Mouse (Mus musculus) limb, embryonic 13.5 days (tissue): ENCODE measurements at regions not wholly inside any gene's neighbourhood (a gene's known extent, or its start where the extent isn't known, plus 50 kb on each side); places are given as distances from the start of the nearest gene placed in this dataset.

Experiments
- ATAC-seq: fragments of 200-750 bp; cut with Nextera tagmentation; 2 replicates; pipeline ENCODE4 v1.8.0; 2017; ENCODE audit warnings: low read depth, moderate number of reproducible peaks, moderate TSS enrichment; ENCODE audit not compliant: low FRiP score
- H3K27ac ChIP-seq: fragments of 300-500 bp; sonication (generic); 2 replicates; pipeline ENCODE4 v1.5.1; 2015; ENCODE audit warnings: inconsistent platforms, mild to moderate bottlenecking, moderate library complexity
- H3K27me3 ChIP-seq: fragments of 300-500 bp; sonication (generic); 2 replicates; pipeline ENCODE4 v1.6.1; 2015; ENCODE audit warnings: mild to moderate bottlenecking, inconsistent platforms
- H3K36me3 ChIP-seq: fragments of 300-500 bp; sonication (generic); 2 replicates; pipeline ENCODE4 v1.6.1; 2015; ENCODE audit warnings: inconsistent platforms, mild to moderate bottlenecking, moderate library complexity
- H3K4me1 ChIP-seq: fragments of 300-500 bp; sonication (generic); 2 replicates; pipeline ENCODE4 v1.6.1; 2015; ENCODE audit warnings: inconsistent platforms
- H3K4me2 ChIP-seq: fragments of 300-500 bp; sonication (generic); replicated peaks from 2 replicates; pipeline ENCODE4 v1.6.1; 2015; ENCODE audit warnings: inconsistent platforms, mild to moderate bottlenecking, moderate library complexity
- H3K4me3 ChIP-seq: fragments of 300-500 bp; sonication (generic); 2 replicates; pipeline ENCODE4 v1.5.1; 2015; ENCODE audit warnings: moderate library complexity, mild to moderate bottlenecking, inconsistent platforms
- H3K9ac ChIP-seq: fragments of 300-500 bp; sonication (generic); 2 replicates; pipeline ENCODE4 v1.6.1; 2015; ENCODE audit warnings: mild to moderate bottlenecking, inconsistent platforms
- H3K9me3 ChIP-seq: fragments of 300-500 bp; sonication (generic); 2 replicates; pipeline ENCODE4 v1.6.1; 2016; ENCODE audit warnings: inconsistent platforms
- WGBS: fragments of 180-500 bp; shearing (Covaris S2); methylation state at CpG from one replicate; pipeline ENCODE4 v1.1.7; 2015; 5-methylcytosine and 5-hydroxymethylcytosine counted together

- no peaks in the 10 kb centered on the region for H3K27me3 ChIP-seq
- WGBS: 86% methylated on average over 6 of the region's 6 CpGs
- H3K9ac ChIP-seq: no peak overlapping the region
- ATAC-seq: no peak
- H3K27ac ChIP-seq: no peak overlapping the region
- H3K4me1 ChIP-seq: no peaks in the 10 kb centered on the region
- no peak overlapping the region for H3K4me3 ChIP-seq
- H3K4me2 ChIP-seq: no peak overlapping the region
- no peaks in the 10 kb centered on the region for H3K36me3 ChIP-seq
- no peaks in the 10 kb centered on the region for H3K9me3 ChIP-seq
Observed at GRCm38 (mm10) chr14:105621124-105621523, 275.5 kb downstream of the Spry2 start.

GRCm38 (mm10) chr14:105619449-105619848 lies 277.2 kb downstream of the Spry2 start:
- 68% methylated on average over 8 of the region's 8 CpGs for WGBS
- ATAC-seq: no peak
- H3K27me3 ChIP-seq: no peaks in the 10 kb centered on the region
- H3K4me2 ChIP-seq: no peak overlapping the region
- H3K27ac ChIP-seq: no peak overlapping the region
- H3K4me3 ChIP-seq: no peak overlapping the region
- no peak overlapping the region for H3K9ac ChIP-seq
- no peaks in the 10 kb centered on the region for H3K4me1 ChIP-seq
- no peaks in the 10 kb centered on the region for H3K36me3 ChIP-seq
- no peaks in the 10 kb centered on the region for H3K9me3 ChIP-seq

GRCm38 (mm10) chr14:105615766-105616165 lies 280.9 kb downstream of the Spry2 start:
- 63% methylated on average over 3 of the region's 3 CpGs for WGBS

DNA sequence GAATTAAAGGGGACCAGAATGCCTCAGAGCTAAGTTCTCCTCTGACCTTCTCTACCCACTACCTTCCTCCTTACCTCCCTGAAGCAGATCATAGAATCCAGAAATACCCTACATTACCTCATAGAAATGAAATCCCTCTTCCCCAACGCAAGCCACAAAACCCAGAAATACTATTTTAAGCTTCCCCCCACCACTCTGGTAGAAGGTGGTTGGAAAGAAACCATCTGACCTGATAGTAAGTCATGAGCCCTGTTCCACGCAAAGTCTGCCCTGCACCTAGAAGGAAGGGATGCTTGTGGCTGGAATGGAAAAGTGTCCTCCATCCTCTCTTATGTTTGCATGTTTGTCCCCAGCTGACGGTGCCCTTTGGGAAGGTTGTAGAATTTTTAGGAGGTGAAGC lies 283.8 kb downstream of the Spry2 start:
- H3K4me2 ChIP-seq: no peak overlapping the region
- WGBS: 84% methylated on average over 3 of the region's 3 CpGs
- H3K9ac ChIP-seq: no peak overlapping the region
- no peaks in the 10 kb centered on the region for H3K9me3 ChIP-seq
- H3K4me3 ChIP-seq: no peak overlapping the region
- H3K27me3 ChIP-seq: no peaks in the 10 kb centered on the region
- no peak overlapping the region for H3K27ac ChIP-seq
- no peak for ATAC-seq
- no peaks in the 10 kb centered on the region for H3K36me3 ChIP-seq
- H3K4me1 ChIP-seq: no peaks in the 10 kb centered on the region

More at GRCm38 (mm10) chr14:105615766-105616165, 280.9 kb downstream of the Spry2 start:
- H3K36me3 ChIP-seq: no peaks in the 10 kb centered on the region
- no peaks in the 10 kb centered on the region for H3K9me3 ChIP-seq
- no peaks in the 10 kb centered on the region for H3K27me3 ChIP-seq
- H3K4me1 ChIP-seq: no peaks in the 10 kb centered on the region
- H3K27ac ChIP-seq: no peak overlapping the region
- H3K4me3 ChIP-seq: no peak overlapping the region
- H3K9ac ChIP-seq: no peak overlapping the region
- H3K4me2 ChIP-seq: no peak overlapping the region
- ATAC-seq: no peak

- Histone ChIP-seq H3K4me1 (no peaks in the 10 kb centered on the region), H3K27ac (no peak overlapping the region), H3K27me3 (no peaks in the 10 kb centered on the region), H3K9me3 (no peaks in the 10 kb centered on the region), H3K4me3 (no peak overlapping the region), H3K9ac (no peak overlapping the region), H3K36me3 (no peaks in the 10 kb centered on the region), H3K4me2 (no peak overlapping the region)
- WGBS: 68% methylated on average over 4 of the region's 4 CpGs
- ATAC-seq: no peak
Observed at GRCm38 (mm10) chr14:105608804-105609203, 287.8 kb downstream of the Spry2 start.

- Histone ChIP-seq H3K9me3 (no peaks in the 10 kb centered on the region), H3K4me3 (no peak overlapping the region), H3K27me3 (no peaks in the 10 kb centered on the region), H3K4me2 (no peak overlapping the region), H3K36me3 (no peaks in the 10 kb centered on the region), H3K9ac (no peak overlapping the region), H3K27ac (no peak overlapping the region), H3K4me1 (peaks cover 6% of the 10 kb centered on the region; the same call in 1 of the 2 replicates)
- ATAC-seq: no peak
- WGBS: 76% methylated on average over 3 of the region's 3 CpGs
Observed at GRCm38 (mm10) chr14:105606551-105606950, 290.1 kb downstream of the Spry2 start.

- Histone ChIP-seq H3K36me3 (no peaks in the 10 kb centered on the region), H3K9me3 (no peaks in the 10 kb centered on the region), H3K27ac (no peak overlapping the region), H3K27me3 (no peaks in the 10 kb centered on the region), H3K4me2 (no peak overlapping the region), H3K4me3 (no peak overlapping the region), H3K4me1 (peaks cover 10% of the 10 kb centered on the region), H3K9ac (no peak overlapping the region)
- 94% methylated on average over 6 of the region's 6 CpGs for WGBS
- no peak for ATAC-seq
Observed at GRCm38 (mm10) chr14:105604451-105604850, 292.2 kb downstream of the Spry2 start.

- Histone ChIP-seq H3K9ac (no peak overlapping the region), H3K27ac (no peak overlapping the region), H3K27me3 (no peaks in the 10 kb centered on the region), H3K4me2 (no peak overlapping the region), H3K36me3 (no peaks in the 10 kb centered on the region), H3K4me3 (no peak overlapping the region), H3K4me1 (peaks cover 20% of the 10 kb centered on the region), H3K9me3 (no peaks in the 10 kb centered on the region)
- WGBS: 58% methylated on average over 6 of the region's 6 CpGs
- no peak for ATAC-seq
Observed at GRCm38 (mm10) chr14:105603047-105603461, 293.6 kb downstream of the Spry2 start.

GRCm38 (mm10) chr14:105599550-105600453 lies 296.8 kb downstream of the Spry2 start:
- WGBS: 86% methylated on average over 24 of the region's 24 CpGs
- Histone ChIP-seq H3K9ac (no peak overlapping the region), H3K4me3 (no peak overlapping the region), H3K27me3 (no peaks in the 10 kb centered on the region), H3K4me2 (no peak overlapping the region), H3K27ac (no peak overlapping the region), H3K9me3 (no peaks in the 10 kb centered on the region), H3K36me3 (no peaks in the 10 kb centered on the region), H3K4me1 (peaks cover 20% of the 10 kb centered on the region)
- ATAC-seq: no peak

DNA sequence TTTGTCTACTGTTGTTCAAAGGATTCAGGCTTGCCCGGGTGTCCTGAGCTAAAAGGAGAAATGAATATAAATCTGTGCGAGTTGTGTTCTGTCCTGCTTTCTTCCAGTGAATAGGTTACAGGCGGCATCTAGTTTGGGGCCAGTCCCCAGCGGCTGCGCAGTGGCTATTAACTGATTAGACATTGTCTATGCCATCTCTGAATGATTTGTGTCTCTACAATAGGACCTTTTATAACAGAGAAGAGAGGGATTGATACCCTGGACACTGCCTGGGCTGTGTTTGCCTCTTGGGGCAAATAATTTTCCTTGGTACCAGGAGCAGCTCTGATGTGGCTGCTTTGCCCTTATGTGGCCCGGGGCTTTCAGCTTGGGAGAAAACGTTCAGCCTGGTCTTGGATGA lies 306.9 kb downstream of the Spry2 start:
- H3K9me3 ChIP-seq: no peaks in the 10 kb centered on the region
- H3K27ac ChIP-seq: peak overlapping the region; percentile 64; the same call in 1 of the 2 replicates
- no peak for ATAC-seq
- H3K4me1 ChIP-seq: peaks cover 48% of the 10 kb centered on the region
- no peaks in the 10 kb centered on the region for H3K27me3 ChIP-seq
- no peaks in the 10 kb centered on the region for H3K36me3 ChIP-seq
- peak overlapping the region; percentile 25 for H3K4me2 ChIP-seq
- no peak overlapping the region for H3K9ac ChIP-seq
- WGBS: 79% methylated on average over 7 of the region's 7 CpGs
- no peak overlapping the region for H3K4me3 ChIP-seq

GRCm38 (mm10) chr14:105589261-105589660 lies 307.4 kb downstream of the Spry2 start:
- H3K27ac ChIP-seq: peak overlapping the region; percentile 64; the same call in 1 of the 2 replicates
- H3K36me3 ChIP-seq: no peaks in the 10 kb centered on the region
- no peak overlapping the region for H3K4me3 ChIP-seq
- peaks cover 51% of the 10 kb centered on the region for H3K4me1 ChIP-seq
- ATAC-seq: no peak
- peak overlapping the region; percentile 25 for H3K4me2 ChIP-seq
- H3K9ac ChIP-seq: no peak overlapping the region
- WGBS: 66% methylated on average over 20 of the region's 20 CpGs
- H3K27me3 ChIP-seq: no peaks in the 10 kb centered on the region
- no peaks in the 10 kb centered on the region for H3K9me3 ChIP-seq

DNA sequence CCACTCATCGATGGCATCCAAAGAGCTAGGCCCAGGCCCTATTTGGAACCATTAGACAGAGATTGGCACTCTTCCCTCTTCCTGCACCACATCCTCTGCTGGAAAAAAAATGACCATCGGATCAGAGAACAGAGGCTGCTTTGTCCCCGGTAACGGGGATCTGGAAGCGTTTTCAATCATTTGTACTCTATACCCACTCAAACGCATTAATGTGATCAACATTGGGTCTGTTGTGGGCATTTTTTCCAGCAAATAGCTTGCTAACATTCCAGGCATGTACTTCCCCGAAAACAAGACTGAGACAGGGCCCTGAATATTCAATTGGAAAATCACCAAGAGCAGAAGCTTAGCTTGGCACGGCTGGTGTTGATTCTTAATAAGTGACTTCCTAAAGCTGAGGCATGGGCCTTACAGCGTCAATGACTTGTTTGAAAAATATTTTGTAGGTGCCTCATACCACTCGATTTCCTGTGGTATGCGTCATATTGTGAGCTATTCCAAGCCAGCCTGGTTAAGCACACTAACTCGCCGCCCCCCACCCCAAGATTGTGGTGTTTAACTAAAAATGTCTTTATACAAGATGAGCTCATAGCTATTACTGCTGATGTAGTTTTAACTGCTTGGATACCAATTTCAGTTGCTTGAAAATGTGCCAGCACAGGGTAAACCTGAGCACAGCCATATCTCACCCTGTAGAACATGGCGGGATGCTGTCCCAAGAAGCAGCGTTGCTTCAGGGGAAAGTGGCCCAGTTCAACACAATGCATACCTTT lies 308.0 kb downstream of the Spry2 start:
- peak; percentile 77 for ATAC-seq
- peaks cover 57% of the 10 kb centered on the region for H3K4me1 ChIP-seq
- no peaks in the 10 kb centered on the region for H3K9me3 ChIP-seq
- no peaks in the 10 kb centered on the region for H3K36me3 ChIP-seq
- H3K27ac ChIP-seq: peak overlapping the region; percentile 83
- WGBS: 36% methylated on average over 15 of the region's 15 CpGs
- no peaks in the 10 kb centered on the region for H3K27me3 ChIP-seq
- H3K4me3 ChIP-seq: no peak overlapping the region
- H3K4me2 ChIP-seq: peak overlapping the region; percentile 25
- H3K9ac ChIP-seq: no peak overlapping the region
